Mouse (Mus musculus) E14TG2a.4 (cell line): ENCODE results near the gene Ssr1.

Experiments
- CTCF ChIP-seq: conservative IDR thresholded peaks from 2 replicates; pipeline ENCODE4 v1.5.1; 2014; ENCODE audit warnings: low read length
- NANOG ChIP-seq: IDR thresholded peaks from 2 replicates; pipeline ENCODE4 v1.6.1; 2014; ENCODE audit warnings: borderline replicate concordance, low read length, mixed read lengths

DNA sequence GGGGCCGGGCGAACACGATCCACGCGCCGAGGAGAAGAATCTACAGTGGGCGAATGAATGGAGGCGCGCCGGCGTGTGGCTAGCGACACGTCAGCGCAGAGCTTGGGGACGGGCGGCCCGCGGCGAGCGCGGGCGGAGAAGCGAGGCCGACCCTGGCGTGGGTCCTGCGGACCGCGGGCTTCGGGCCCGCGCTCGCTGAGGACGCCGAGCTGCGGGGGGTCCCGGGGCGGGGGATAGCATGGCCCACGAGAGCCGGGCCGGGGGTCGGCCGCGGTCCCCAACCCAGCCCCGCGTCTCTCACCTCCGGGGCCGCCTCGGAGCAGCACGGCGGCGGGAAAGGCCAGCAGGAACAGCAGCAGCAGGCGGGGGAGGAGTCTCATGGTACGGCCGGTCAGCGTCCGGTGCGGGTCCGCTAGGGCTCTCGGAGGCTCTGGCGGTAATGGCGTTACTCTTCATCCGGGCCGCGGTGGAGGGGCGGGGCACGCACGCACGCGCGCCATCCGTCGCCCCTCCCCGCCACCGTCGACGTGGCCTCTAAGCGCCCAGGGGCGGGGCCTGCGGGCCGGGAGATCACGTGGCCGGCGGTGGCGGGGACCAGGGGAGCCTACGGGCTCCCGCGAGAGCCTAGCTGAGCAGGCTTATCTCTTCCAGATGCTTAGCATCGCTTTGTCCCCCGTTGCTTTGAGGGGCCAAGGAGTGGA is at the start of gene Ssr1:
- TF ChIP-seq CTCF (no peak), NANOG (no peak)
